In genomic region chr12:6087071-6087470, GRCm38 (mm10) we compare ENCODE assay signal across 17 mouse cellular contexts.
DNase-seq lines count a peak whose midpoint lies in the region; ATAC-seq and TF ChIP-seq lines count a peak whose summit lies in the region.
"Had no signal": no experiment of that assay in that cellular context is flagged by ENCODE, and none has a peak within 500 bp of the region (broad histone marks: within the 10 kb centered on the region; RNA-seq: fewer than 3 reads in every experiment).

No protein-coding gene starts in this region.

- no peak overlapping the region for H3K9ac ChIP-seq in liver, embryonic 11.5 days (ENCODE audit: low read depth, low read length)
- H3K9ac ChIP-seq: forebrain, embryonic 15.5 days; hindbrain, embryonic 12.5 days had no signal

- no peaks in the 10 kb centered on the region for H3K36me3 ChIP-seq in liver, embryonic 11.5 days (ENCODE audit: control insufficient read depth, insufficient read depth, low read length)
- H3K36me3 ChIP-seq: forebrain, embryonic 15.5 days; G1E; heart, embryonic 10.5 days; hindbrain, embryonic 12.5 days had no signal

- intact Hi-C loops in left cerebral cortex, postnatal 4 days (cut with DNase I) = no loop called here

- no peak overlapping the region for H3K4me2 ChIP-seq in liver, embryonic 11.5 days
- H3K4me2 ChIP-seq: forebrain, embryonic 15.5 days; hindbrain, embryonic 12.5 days had no signal

- WGBS in liver, embryonic 11.5 days = 41% methylated on average over 2 of the region's 2 CpGs

- no peaks in the 10 kb centered on the region for H3K9me3 ChIP-seq in liver, embryonic 11.5 days (ENCODE audit: control insufficient read depth, low read length)
- H3K9me3 ChIP-seq: forebrain, embryonic 15.5 days; heart, embryonic 10.5 days; hindbrain, embryonic 12.5 days had no signal

- TF ChIP-seq POLR2A in brain, embryonic 14.5 days (IDR thresholded peaks at IDR 0.05; ENCODE audit: borderline replicate concordance, extremely low read depth, insufficient read depth, insufficient read length, poor library complexity, severe bottlenecking) = no peak

- no peak overlapping the region for H3K4me3 ChIP-seq in liver, embryonic 11.5 days (ENCODE audit: low read depth, low read length)
- H3K4me3 ChIP-seq: forebrain, embryonic 15.5 days; heart, embryonic 10.5 days; hindbrain, embryonic 12.5 days had no signal

- no peak for TF ChIP-seq CTCF in brain, embryonic 14.5 days (IDR thresholded peaks at IDR 0.05; ENCODE audit: borderline replicate concordance, extremely low read depth, insufficient read depth, insufficient read length)

- no peak for ATAC-seq in liver, embryonic 11.5 days (replicated peaks; ENCODE audit: low FRiP score)
- ATAC-seq: activated CD4-positive, CD25-positive, alpha-beta regulatory T cell, adult 4 months had no signal

- DNase-seq in embryo, embryonic 10 days (ENCODE audit: low spot score) = peak; percentile 39
- DNase-seq in embryo, embryonic 9.5 days (ENCODE audit: extremely low spot score) = no peak
- DNase-seq in left cerebral cortex, postnatal 4 days = peak; percentile 58
- no peak for DNase-seq in left cerebral cortex, adult 11 months (ENCODE audit: low spot score)
- peak; percentile 70 for DNase-seq in brain, embryonic 14.5 days (ENCODE audit: low read depth)
- peak; percentile 8 for DNase-seq in hindlimb bud, embryonic 11.5 days (ENCODE audit: extremely low spot score, low read depth, low spot score)
- no peak for DNase-seq in liver, embryonic 11.5 days (ENCODE audit: low spot score)
- DNase-seq in spleen, postnatal 4 days (ENCODE audit: low spot score in 2 of 2) = no peak
- DNase-seq: adrenal gland, postnatal 10 days; kidney, adult 9 months; lung, adult 18-20 months; thymus, postnatal 14 days had no signal

- no peak overlapping the region for H3K27ac ChIP-seq in liver, embryonic 11.5 days (ENCODE audit: low read depth, low read length)
- H3K27ac ChIP-seq: heart, embryonic 10.5 days; hindbrain, embryonic 12.5 days had no signal

- no peaks in the 10 kb centered on the region for H3K27me3 ChIP-seq in liver, embryonic 11.5 days (replicated peaks; ENCODE audit: control insufficient read depth, insufficient read depth, low read length)
- H3K27me3 ChIP-seq: forebrain, embryonic 15.5 days; hindbrain, embryonic 12.5 days had no signal

- no peaks in the 10 kb centered on the region for H3K4me1 ChIP-seq in liver, embryonic 11.5 days (replicated peaks; ENCODE audit: control insufficient read depth, insufficient read depth, low read length)
- H3K4me1 ChIP-seq: heart, embryonic 10.5 days; hindbrain, embryonic 12.5 days had no signal

Comparison
In these comparisons a context has a peak if more than half of its experiments do, and no peak if none do; other contexts are left out.
1. DNase-seq: peak in embryo, embryonic 10 days (single experiment), left cerebral cortex, postnatal 4 days (single experiment), brain, embryonic 14.5 days (single experiment) and hindlimb bud, embryonic 11.5 days (single experiment); none in embryo, embryonic 9.5 days (single experiment), left cerebral cortex, adult 11 months (single experiment), liver, embryonic 11.5 days (single experiment) and spleen, postnatal 4 days (0 of 2).